Mouse (Mus musculus): Measurements from ENCODE around the gene Triobp.

DNA sequence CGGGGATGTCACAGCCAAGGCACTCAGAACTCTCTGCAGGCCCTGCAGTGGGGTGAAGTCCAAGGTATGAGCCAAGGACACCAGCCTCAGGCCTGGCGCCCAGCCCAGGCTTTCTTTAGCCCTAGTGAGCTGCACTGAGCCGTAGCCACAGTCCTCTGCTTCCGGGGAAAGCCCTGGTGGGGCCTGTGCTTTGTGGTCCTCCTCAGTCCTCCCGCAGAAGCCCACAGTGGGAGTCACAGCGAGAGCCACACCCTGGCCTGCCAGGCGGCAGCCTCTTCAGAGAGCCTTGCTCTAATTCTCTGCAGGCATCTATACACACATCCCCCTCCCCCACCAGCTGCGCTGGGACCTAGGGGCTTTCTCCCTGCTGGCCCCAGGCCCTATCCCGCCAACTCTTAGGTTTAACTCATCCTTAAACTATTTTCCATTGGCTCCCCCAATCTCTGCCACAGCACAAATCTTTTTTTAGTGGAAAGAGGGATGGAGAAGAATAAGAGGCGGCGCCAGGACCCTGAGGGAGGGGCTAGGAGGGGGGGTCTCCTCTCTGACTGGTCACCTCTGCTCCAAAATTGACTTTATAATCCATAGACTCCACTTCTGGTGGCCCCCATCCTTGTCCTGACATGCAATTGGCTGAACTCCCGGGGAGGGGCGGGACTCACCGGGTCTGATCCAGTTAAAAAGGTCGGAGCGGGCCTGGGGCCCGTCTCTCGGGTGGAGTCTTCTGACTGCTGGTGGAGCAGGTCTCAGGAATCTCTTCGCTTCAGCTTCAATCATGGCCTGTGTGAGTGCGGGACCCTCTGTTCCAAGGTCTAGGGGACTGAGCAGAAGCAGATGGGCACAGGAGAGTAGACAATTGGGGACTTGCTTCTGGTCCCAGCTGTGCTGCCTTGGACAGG is 21.3 kb upstream of the Triobp start, which contains the start of gene Lgals1:
- TF ChIP-seq POLR2A (IDR thresholded peaks at IDR 0.05; ENCODE audit: borderline replicate concordance, control insufficient read depth, low read depth, low read length) (peak; percentile 38; the same call in 1 of the 2 replicates), CTCF (IDR thresholded peaks at IDR 0.05; ENCODE audit: control insufficient read depth, insufficient read depth, low read length) (no peak)
